Mouse (Mus musculus): ENCODE data around the gene Jmjd7. TPM values are rescaled to one million over a fixed set of nuclear protein-coding genes. Genes with fewer than 3 reads are reported as not detected.

The Jmjd7 gene
- total and polyA plus RNA-seq, 3 experiments = 8.4 to 15.0 (median 14.6) TPM

- H3K9ac ChIP-seq (ENCODE audit: insufficient read depth, low read depth) = no peak overlapping the region
- peaks cover 27% of the 10 kb centered on the region for H3K27me3 ChIP-seq (replicated peaks)
- dilution Hi-C loops (cut with MboI; ENCODE audit: extremely low pct_ligation_motif_present, extremely low pct_unique_long_range_greater_than_20kb, low sequenced_read_pairs) = no loop called here
- TF ChIP-seq MYC (IDR thresholded peaks at IDR 0.05; ENCODE audit: low read depth, low read length) (no peak), CTCF (conservative IDR thresholded peaks at IDR 0.05 in 1 of 2, IDR thresholded peaks at IDR 0.05 in 1 of 2; ENCODE audit: low read depth in 2 of 2, low read length in 2 of 2) (peak in 1 of 2 experiments; percentile 50; a peak in 2 of 4 replicates), BHLHE40 (IDR thresholded peaks at IDR 0.05; ENCODE audit: low read depth, low read length) (no peak), GABPA (IDR thresholded peaks at IDR 0.05; ENCODE audit: insufficient replicate concordance, low read depth, low read length) (no peak), USF2 (conservative IDR thresholded peaks at IDR 0.05; ENCODE audit: low read depth, low read length) (no peak), RCOR1 (conservative IDR thresholded peaks at IDR 0.05; ENCODE audit: low read depth, low read length) (no peak), SIN3A (IDR thresholded peaks at IDR 0.05; ENCODE audit: low read length) (no peak), JUND (conservative IDR thresholded peaks at IDR 0.05; ENCODE audit: low read depth, low read length) (no peak), USF1 (IDR thresholded peaks at IDR 0.05; ENCODE audit: low read depth, low read length) (no peak), RAD21 (IDR thresholded peaks at IDR 0.05; ENCODE audit: low read depth, low read length) (peak; percentile 18), MAZ (IDR thresholded peaks at IDR 0.05; ENCODE audit: low read depth, low read length) (no peak), ZC3H11A (IDR thresholded peaks at IDR 0.05; ENCODE audit: low read depth, low read length) (no peak), SMC3 (IDR thresholded peaks at IDR 0.05; ENCODE audit: low read depth, low read length) (peak; percentile 33; the same call in 1 of the 2 replicates), TCF12 (IDR thresholded peaks at IDR 0.05; ENCODE audit: low read depth, low read length) (no peak), KAT2A (IDR thresholded peaks at IDR 0.05; ENCODE audit: insufficient replicate concordance, low read length) (no peak), POLR2AphosphoS2 (IDR thresholded peaks at IDR 0.05; ENCODE audit: low read depth, low read length) (no peak), MAFK (IDR thresholded peaks at IDR 0.05; ENCODE audit: insufficient replicate concordance, low read length) (no peak), E2F4 (IDR thresholded peaks at IDR 0.05; ENCODE audit: insufficient replicate concordance, low read depth, low read length) (no peak), HCFC1 (IDR thresholded peaks at IDR 0.05; ENCODE audit: low read depth, low read length) (no peak), PAX5 (IDR thresholded peaks at IDR 0.05; ENCODE audit: low read length) (no peak), POLR2A (IDR thresholded peaks at IDR 0.05; ENCODE audit: low read depth, low read length) (no peak), CHD2 (IDR thresholded peaks at IDR 0.05; ENCODE audit: low read length) (no peak), UBTF (IDR thresholded peaks at IDR 0.05; ENCODE audit: low read depth, low read length) (no peak)
- peak overlapping the region; percentile 14 for H3K4me2 ChIP-seq (ENCODE audit: insufficient read depth, low read depth, poor library complexity, severe bottlenecking)
- H3K36me3 ChIP-seq (replicated peaks in 1 of 2; ENCODE audit: control insufficient read depth in 1 of 2, insufficient read depth in 1 of 2, low read length in 1 of 2) = no peaks in the 10 kb centered on the region
- in situ Hi-C loops (cut with MboI; ENCODE audit: low pct_ligation_motif_present, low pct_unique_long_range_greater_than_20kb, low sequenced_read_pairs) = loop anchor here (25.0 kb wide), 1 partner anchor 211 kb away; the partner anchor contains the start of gene Pla2g4d
- no peaks in the 10 kb centered on the region for H3K9me3 ChIP-seq (replicated peaks; ENCODE audit: low read length)
- DNase-seq (ENCODE audit: extremely low read depth) = no peak
- H3K4me1 ChIP-seq (ENCODE audit: control insufficient read depth in 1 of 2, insufficient read depth in 2 of 2) = no peaks in the 10 kb centered on the region
- H3K27ac ChIP-seq (ENCODE audit: insufficient read depth, low read depth) = no peak overlapping the region
- no peak overlapping the region for H3K4me3 ChIP-seq (replicated peaks in 1 of 3; ENCODE audit: low read depth in 2 of 3, low read length in 2 of 3, poor library complexity in 1 of 3)
- no peaks in the 10 kb centered on the region for H3K79me2 ChIP-seq (replicated peaks; ENCODE audit: control insufficient read depth, extremely low read depth, insufficient read depth, poor library complexity, severe bottlenecking)
Observed at GRCm38 (mm10) chr2:120076076-120076705, 48.9 kb downstream of the Jmjd7 start.

Other genes starting within 250 kb of the Jmjd7 start
- 28.9 and 31.8 TPM in 2 replicates for gene Rpap1, start 239.9 kb upstream of the Jmjd7 start, total RNA-seq (2012; rRNA removed)
- 8.5 and 9.0 TPM in 2 replicates for gene Rpap1, start 239.9 kb upstream of the Jmjd7 start, total RNA-seq (2014; rRNA removed)
- 28.7 and 34.7 TPM in 2 replicates for gene Rpap1, start 239.9 kb upstream of the Jmjd7 start, polyA plus RNA-seq (2012; ENCODE audit: insufficient read length, low read depth)
- gene Tyro3, start 229.8 kb upstream of the Jmjd7 start, total RNA-seq (2012; rRNA removed) = 31.8 and 39.7 TPM in 2 replicates
- gene Tyro3, start 229.8 kb upstream of the Jmjd7 start, total RNA-seq (2014; rRNA removed) = 19.1 and 20.3 TPM in 2 replicates
- 23.7 and 24.7 TPM in 2 replicates for gene Tyro3, start 229.8 kb upstream of the Jmjd7 start, polyA plus RNA-seq (2012; ENCODE audit: insufficient read length, low read depth)
- gene Mga, start 130.3 kb upstream of the Jmjd7 start, total RNA-seq (2012; rRNA removed) = 30.1 and 34.0 TPM in 2 replicates
- gene Mga, start 130.3 kb upstream of the Jmjd7 start, total RNA-seq (2014; rRNA removed) = 21.8 and 23.9 TPM in 2 replicates
- 25.8 and 37.5 TPM in 2 replicates for gene Mga, start 130.3 kb upstream of the Jmjd7 start, polyA plus RNA-seq (2012; ENCODE audit: insufficient read length, low read depth)
- 4.3 and 4.4 TPM in 2 replicates for gene Mapkbp1, start 54.8 kb upstream of the Jmjd7 start, total RNA-seq (2012; rRNA removed)
- 1.8 and 1.9 TPM in 2 replicates for gene Mapkbp1, start 54.8 kb upstream of the Jmjd7 start, total RNA-seq (2014; rRNA removed)
- 4.5 and 7.0 TPM in 2 replicates for gene Mapkbp1, start 54.8 kb upstream of the Jmjd7 start, polyA plus RNA-seq (2012; ENCODE audit: insufficient read length, low read depth)
- 1.0 and 1.9 TPM in 2 replicates for gene Gm28042, start within 50 bp of the Jmjd7 start, total RNA-seq (2012; rRNA removed)
- gene Gm28042, start within 50 bp of the Jmjd7 start, total RNA-seq (2014; rRNA removed) = 0.77 and 0.84 TPM in 2 replicates
- 1.8 and 2.0 TPM in 2 replicates for gene Gm28042, start within 50 bp of the Jmjd7 start, polyA plus RNA-seq (2012; ENCODE audit: insufficient read length, low read depth)
- gene Pla2g4b, start 5.9 kb downstream of the Jmjd7 start, total RNA-seq (2012; rRNA removed) = 2.5 and 4.0 TPM in 2 replicates
- 0.90 and 1.5 TPM in 2 replicates for gene Pla2g4b, start 5.9 kb downstream of the Jmjd7 start, total RNA-seq (2014; rRNA removed)
- gene Pla2g4b, start 5.9 kb downstream of the Jmjd7 start, polyA plus RNA-seq (2012; ENCODE audit: insufficient read length, low read depth) = 2.3 and 2.7 TPM in 2 replicates
- gene Ehd4, start 127.1 kb downstream of the Jmjd7 start, total RNA-seq (2012; rRNA removed) = 8.1 and 9.2 TPM in 2 replicates
- gene Ehd4, start 127.1 kb downstream of the Jmjd7 start, total RNA-seq (2014; rRNA removed) = 9.6 and 9.8 TPM in 2 replicates
- 22.9 and 27.7 TPM in 2 replicates for gene Ehd4, start 127.1 kb downstream of the Jmjd7 start, polyA plus RNA-seq (2012; ENCODE audit: insufficient read length, low read depth)
- not detected in 2 replicates for gene Pla2g4e, start 217.9 kb downstream of the Jmjd7 start, total RNA-seq (2012; rRNA removed)
- not detected in 2 replicates for gene Pla2g4e, start 217.9 kb downstream of the Jmjd7 start, total RNA-seq (2014; rRNA removed)
- not detected in 2 replicates for gene Pla2g4e, start 217.9 kb downstream of the Jmjd7 start, polyA plus RNA-seq (2012; ENCODE audit: insufficient read length, low read depth)